In genomic region chr19:5827456-5828154, GRCm38 (mm10) we compare ENCODE assay signal across 9 mouse cellular contexts. TPM values are rescaled to one million over a fixed set of nuclear protein-coding genes. Genes with fewer than 3 reads are reported as not detected.
DNase-seq lines count a peak whose midpoint lies in the region; ATAC-seq lines count a peak whose summit lies in the region.
"Had no signal": no experiment of that assay in that cellular context is flagged by ENCODE, and none has a peak within 500 bp of the region (broad histone marks: within the 10 kb centered on the region; RNA-seq: fewer than 3 reads in every experiment).

No protein-coding gene starts in this region.

- intact Hi-C loops in left cerebral cortex, postnatal 10 days (cut with DNase I), result no loop called here

- H3K9ac ChIP-seq in kidney, embryonic 14.5 days (ENCODE audit: low read depth, low read length), result no peak overlapping the region; the same call in 1 of the 2 replicates
- no peak overlapping the region for H3K9ac ChIP-seq in liver, embryonic 12.5 days
- H3K9ac ChIP-seq in stomach, embryonic 15.5 days, result no peak overlapping the region

- H3K4me2 ChIP-seq in kidney, embryonic 14.5 days (replicated peaks; ENCODE audit: low read depth, low read length), result no peak overlapping the region
- H3K4me2 ChIP-seq in liver, embryonic 12.5 days, result no peak overlapping the region
- no peak overlapping the region for H3K4me2 ChIP-seq in stomach, embryonic 15.5 days

- H3K27me3 ChIP-seq in kidney, embryonic 14.5 days (ENCODE audit: control insufficient read depth, insufficient read depth, low read length), result no peaks in the 10 kb centered on the region
- H3K27me3 ChIP-seq in liver, embryonic 12.5 days (replicated peaks), result no peaks in the 10 kb centered on the region
- no peaks in the 10 kb centered on the region for H3K27me3 ChIP-seq in stomach, embryonic 15.5 days (replicated peaks)
- peaks cover 19% of the 10 kb centered on the region for H3K27me3 ChIP-seq in forebrain, embryonic 10.5 days (ENCODE audit: poor library complexity, severe bottlenecking)

- no peaks in the 10 kb centered on the region for H3K9me3 ChIP-seq in kidney, embryonic 14.5 days (ENCODE audit: control insufficient read depth, low read length)
- no peaks in the 10 kb centered on the region for H3K9me3 ChIP-seq in liver, embryonic 12.5 days (replicated peaks)
- H3K9me3 ChIP-seq in stomach, embryonic 15.5 days, result no peaks in the 10 kb centered on the region
- no peaks in the 10 kb centered on the region for H3K9me3 ChIP-seq in forebrain, embryonic 10.5 days
- H3K9me3 ChIP-seq: G1E; midbrain, embryonic 10.5 days had no signal

- peaks cover 16% of the 10 kb centered on the region for H3K4me1 ChIP-seq in kidney, embryonic 14.5 days (ENCODE audit: control insufficient read depth, insufficient read depth, low read length)
- peaks cover 39% of the 10 kb centered on the region for H3K4me1 ChIP-seq in liver, embryonic 12.5 days
- peaks cover 22% of the 10 kb centered on the region for H3K4me1 ChIP-seq in stomach, embryonic 15.5 days
- H3K4me1 ChIP-seq in forebrain, embryonic 10.5 days, result peaks cover 38% of the 10 kb centered on the region

- H3K27ac ChIP-seq in kidney, embryonic 14.5 days (ENCODE audit: low read depth, low read length), result peak overlapping the region; percentile 20; the same call in 1 of the 2 replicates
- peak overlapping the region; percentile 45 for H3K27ac ChIP-seq in liver, embryonic 12.5 days
- H3K27ac ChIP-seq in stomach, embryonic 15.5 days, result peak overlapping the region; percentile 13
- H3K27ac ChIP-seq in forebrain, embryonic 10.5 days, result no peak overlapping the region
- H3K27ac ChIP-seq: midbrain, embryonic 10.5 days had no signal

- no peaks in the 10 kb centered on the region for H3K36me3 ChIP-seq in kidney, embryonic 14.5 days (ENCODE audit: control insufficient read depth, insufficient read depth, low read length)
- peaks cover 4% of the 10 kb centered on the region for H3K36me3 ChIP-seq in liver, embryonic 12.5 days
- H3K36me3 ChIP-seq in stomach, embryonic 15.5 days, result no peaks in the 10 kb centered on the region
- H3K36me3 ChIP-seq in forebrain, embryonic 10.5 days (replicated peaks), result no peaks in the 10 kb centered on the region
- H3K36me3 ChIP-seq: midbrain, embryonic 10.5 days had no signal

- 50% methylated on average over 9 of the region's 9 CpGs for WGBS in kidney, embryonic 14.5 days
- WGBS in liver, embryonic 12.5 days (ENCODE audit: insufficient replicate concordance), result 74% methylated on average over 9 of the region's 9 CpGs
- WGBS in stomach, embryonic 15.5 days, result 55% methylated on average over 9 of the region's 9 CpGs
- 82% methylated on average over 9 of the region's 9 CpGs for WGBS in forebrain, embryonic 10.5 days

- no peak for ATAC-seq in kidney, embryonic 14.5 days (ENCODE audit: low FRiP score, low TSS enrichment)
- no peak for ATAC-seq in liver, embryonic 12.5 days
- 0 out of 2 replicates have a peak, but pooled peaks have one; percentile 40 for ATAC-seq in stomach, embryonic 15.5 days (ENCODE audit: insufficient read depth, low FRiP score, low read depth)

- no peak for DNase-seq in kidney, adult 9 months
- peak; percentile 63 for DNase-seq in heart, postnatal 4 days
- DNase-seq in left cerebral cortex, postnatal 10 days (ENCODE audit: extremely low spot score in 1 of 2, low spot score in 2 of 2), result no peak
- DNase-seq in forebrain, embryonic 10.5 days (ENCODE audit: extremely low spot score, low spot score), result no peak

- H3K4me3 ChIP-seq in kidney, embryonic 14.5 days (ENCODE audit: low read length), result no peak overlapping the region
- no peak overlapping the region for H3K4me3 ChIP-seq in liver, embryonic 12.5 days
- H3K4me3 ChIP-seq in stomach, embryonic 15.5 days (replicated peaks), result no peak overlapping the region
- H3K4me3 ChIP-seq in forebrain, embryonic 10.5 days, result no peak overlapping the region
- H3K4me3 ChIP-seq: midbrain, embryonic 10.5 days had no signal

RNA-seq across cellular contexts. Expression of gene Frmd8, which starts 47.5 kb away (rescaled TPM):
- 17.4 and 26.5 TPM in 2 replicates for polyA plus RNA-seq in kidney, embryonic 14.5 days (2014; fragmentation: Nextera tagmentation; extraction: Ambion mirVana)
- total RNA-seq in heart, postnatal 4 days (2021), result 10 to 100 TPM; 18.6 to 20.9 TPM
- 22.1 and 24.2 TPM in 2 replicates for polyA plus RNA-seq in liver, embryonic 12.5 days (2016; fragmentation: Nextera tagmentation; extraction: Ambion mirVana)
- 25.3 and 27.7 TPM in 2 replicates for polyA plus RNA-seq in stomach, embryonic 15.5 days (2015; fragmentation: Nextera tagmentation; extraction: Ambion mirVana)
- total RNA-seq in left cerebral cortex, postnatal 10 days (2021), result 10 to 100 TPM; 10.7 to 12.4 TPM
- polyA plus RNA-seq in forebrain, embryonic 10.5 days (2016; fragmentation: Nextera tagmentation; extraction: Ambion mirVana), result 36.9 and 40.6 TPM in 2 replicates

RNA-seq across cellular contexts. Expression of gene Slc25a45, which starts 50.0 kb away (rescaled TPM):
- polyA plus RNA-seq in kidney, embryonic 14.5 days (2014; fragmentation: Nextera tagmentation; extraction: Ambion mirVana), result 3.3 and 3.5 TPM in 2 replicates
- 1 to 10 TPM; 5.4 to 6.2 TPM for total RNA-seq in heart, postnatal 4 days (2021)
- polyA plus RNA-seq in liver, embryonic 12.5 days (2016; fragmentation: Nextera tagmentation; extraction: Ambion mirVana), result 7.5 and 7.7 TPM in 2 replicates
- 5.5 TPM in 2 replicates for polyA plus RNA-seq in stomach, embryonic 15.5 days (2015; fragmentation: Nextera tagmentation; extraction: Ambion mirVana)
- total RNA-seq in left cerebral cortex, postnatal 10 days (2021), result 1 to 10 TPM; 3.4 to 3.8 TPM
- polyA plus RNA-seq in forebrain, embryonic 10.5 days (2016; fragmentation: Nextera tagmentation; extraction: Ambion mirVana), result 1.5 and 2.0 TPM in 2 replicates

RNA-seq across cellular contexts. Expression of gene Scyl1, which starts 56.4 kb away (rescaled TPM):
- 54.7 and 73.5 TPM in 2 replicates for polyA plus RNA-seq in kidney, embryonic 14.5 days (2014; fragmentation: Nextera tagmentation; extraction: Ambion mirVana)
- 10 to 100 TPM; 60.6 to 69.0 TPM for total RNA-seq in heart, postnatal 4 days (2021)
- 38.3 and 39.7 TPM in 2 replicates for polyA plus RNA-seq in liver, embryonic 12.5 days (2016; fragmentation: Nextera tagmentation; extraction: Ambion mirVana)
- 63.6 and 68.9 TPM in 2 replicates for polyA plus RNA-seq in stomach, embryonic 15.5 days (2015; fragmentation: Nextera tagmentation; extraction: Ambion mirVana)
- total RNA-seq in left cerebral cortex, postnatal 10 days (2021), result 10 to 100 TPM; 79.4 to 82.8 TPM
- polyA plus RNA-seq in forebrain, embryonic 10.5 days (2016; fragmentation: Nextera tagmentation; extraction: Ambion mirVana), result 63.4 and 64.6 TPM in 2 replicates
